In genomic region chr16:22602399-22602798, GRCm38 (mm10) we compare ENCODE assay signal across 21 mouse cellular contexts. TPM values are rescaled to one million over a fixed set of nuclear protein-coding genes. Genes with fewer than 3 reads are reported as not detected.
DNase-seq lines count a peak whose midpoint lies in the region; ATAC-seq lines count a peak whose summit lies in the region.
"Had no signal": no experiment of that assay in that cellular context is flagged by ENCODE, and none has a peak within 500 bp of the region (broad histone marks: within the 10 kb centered on the region; RNA-seq: fewer than 3 reads in every experiment).

No protein-coding gene starts in this region.

- H3K4me2 ChIP-seq in stomach, embryonic 16.5 days (ENCODE audit: low read depth, low read length), result no peak overlapping the region
- H3K4me2 ChIP-seq: hindbrain, embryonic 15.5 days; midbrain, embryonic 11.5 days had no signal

- no peak overlapping the region for H3K9ac ChIP-seq in stomach, embryonic 16.5 days (ENCODE audit: low read length)
- H3K9ac ChIP-seq: hindbrain, embryonic 15.5 days; liver, postnatal 0 days had no signal

- no peak overlapping the region for H3K27ac ChIP-seq in stomach, embryonic 16.5 days (ENCODE audit: low read length)
- H3K27ac ChIP-seq: heart, adult 2 months; hindbrain, embryonic 15.5 days; left cerebral cortex, adult 2 months; limb, embryonic 10.5 days had no signal

- no peaks in the 10 kb centered on the region for H3K36me3 ChIP-seq in stomach, embryonic 16.5 days (ENCODE audit: control insufficient read depth, insufficient read depth, low read length)
- H3K36me3 ChIP-seq: hindbrain, embryonic 15.5 days; limb, embryonic 10.5 days had no signal

- no peak overlapping the region for H3K4me3 ChIP-seq in stomach, embryonic 16.5 days (replicated peaks; ENCODE audit: low read length)
- H3K4me3 ChIP-seq: heart, adult 2 months; hindbrain, embryonic 15.5 days; left cerebral cortex, adult 2 months; limb, embryonic 10.5 days had no signal

- ATAC-seq in stomach, embryonic 16.5 days (ENCODE audit: insufficient read depth, low FRiP score), result peak; percentile 47; the same call in 1 of the 2 replicates
- ATAC-seq: liver, postnatal 0 days had no signal

- no peaks in the 10 kb centered on the region for H3K27me3 ChIP-seq in stomach, embryonic 16.5 days (ENCODE audit: control insufficient read depth, insufficient read depth, low read length)
- H3K27me3 ChIP-seq: CH12.LX; hindbrain, embryonic 15.5 days had no signal

- WGBS in stomach, embryonic 16.5 days, result 64% methylated on average over 9 of the region's 9 CpGs

- DNase-seq in layer of hippocampus, adult 11-12 months (ENCODE audit: low spot score), result peak; percentile 47
- no peak for DNase-seq in layer of hippocampus, postnatal 14 days (ENCODE audit: low spot score in 2 of 2)
- DNase-seq in lung, postnatal 36 days, result peak; percentile 22
- DNase-seq in lung, postnatal 25 days (ENCODE audit: low spot score), result no peak
- DNase-seq in brain, adult 2 months (ENCODE audit: low read depth, low spot score), result peak; percentile 84
- DNase-seq in adrenal gland, postnatal 14 days, result no peak
- no peak for DNase-seq in cerebellum, adult 18-20 months
- DNase-seq: cerebellum, adult 8-10 months; gastrocnemius, postnatal 10 days; heart, adult 2 months; heart, postnatal 36 days; kidney, adult 11 months; kidney, postnatal 10 days; liver, postnatal 0 days had no signal

- H3K4me1 ChIP-seq in stomach, embryonic 16.5 days (ENCODE audit: control insufficient read depth, insufficient read depth, low read length), result no peaks in the 10 kb centered on the region
- H3K4me1 ChIP-seq: hindbrain, embryonic 15.5 days; limb, embryonic 10.5 days had no signal

- H3K9me3 ChIP-seq in stomach, embryonic 16.5 days (replicated peaks; ENCODE audit: control insufficient read depth, low read length), result no peaks in the 10 kb centered on the region
- H3K9me3 ChIP-seq: hindbrain, embryonic 15.5 days; limb, embryonic 10.5 days had no signal

RNA-seq across cellular contexts. Expression of gene Dgkg, which starts 54.6 kb away (rescaled TPM):
- 100 to 1,000 TPM; 167 to 172 TPM for total RNA-seq in layer of hippocampus, postnatal 14 days (2021)
- 1.3 and 2.1 TPM in 2 replicates for polyA plus RNA-seq in stomach, embryonic 16.5 days (2015; fragmentation: Nextera tagmentation; extraction: Ambion mirVana)
- total RNA-seq in adrenal gland, postnatal 14 days (2021), result 3.1 and 3.9 TPM in 2 replicates
- total RNA-seq: MEL had no signal

Comparison
In these comparisons a context has a peak if more than half of its experiments do, and no peak if none do; other contexts are left out.
1. DNase-seq: peak in layer of hippocampus, adult 11-12 months (single experiment), lung, postnatal 36 days (single experiment) and brain, adult 2 months (single experiment); none in layer of hippocampus, postnatal 14 days (0 of 2), lung, postnatal 25 days (single experiment), adrenal gland, postnatal 14 days (single experiment) and cerebellum, adult 18-20 months (0 of 2).
2. RNA of gene Dgkg, which starts 54.6 kb away (total RNA-seq): 167 to 172 TPM in layer of hippocampus, postnatal 14 days; 3.1 to 3.9 TPM in adrenal gland, postnatal 14 days; every median in the first group is over 10 times any median in the second.